Mouse (Mus musculus) hindbrain, embryonic 11.5 days (tissue): ENCODE measurements around the gene Atp5b. TPM values are rescaled to one million over a fixed set of nuclear protein-coding genes. Genes with fewer than 3 reads are reported as not detected.

Source experiments
- ATAC-seq: fragments of 200-750 bp; cut with Nextera tagmentation; 2 replicates; pipeline ENCODE4 v1.8.0; 2017; ENCODE audit warnings: mild to moderate bottlenecking, moderate TSS enrichment, moderate library complexity; ENCODE audit not compliant: low FRiP score
- DNase-seq: peaks from one replicate; pipeline ENCODE4 v3.0.0-alpha.2; 2015; ENCODE audit warnings: low spot score
- H3K27ac ChIP-seq: fragments of 300-500 bp; sonication (generic); 2 replicates; pipeline ENCODE4 v1.5.1; 2014; ENCODE audit warnings: mild to moderate bottlenecking, low read depth, low read length
- H3K27me3 ChIP-seq: fragments of 300-500 bp; sonication (generic); 2 replicates; pipeline ENCODE4 v1.6.1; 2014; ENCODE audit warnings: mild to moderate bottlenecking, low read length, moderate library complexity, mixed read lengths; ENCODE audit not compliant: control insufficient read depth, insufficient read depth
- H3K36me3 ChIP-seq: fragments of 300-500 bp; sonication (generic); 2 replicates; pipeline ENCODE4 v1.6.1; 2014; ENCODE audit warnings: mild to moderate bottlenecking, low read length, moderate library complexity, mixed read lengths; ENCODE audit not compliant: control insufficient read depth, insufficient read depth
- H3K4me1 ChIP-seq: fragments of 300-500 bp; sonication (generic); replicated peaks from 2 replicates; pipeline ENCODE4 v1.6.1; 2014; ENCODE audit warnings: low read length, mixed read lengths; ENCODE audit not compliant: control insufficient read depth, insufficient read depth
- H3K4me2 ChIP-seq: fragments of 300-500 bp; sonication (generic); replicated peaks from 2 replicates; pipeline ENCODE4 v1.6.1; 2014; ENCODE audit warnings: mild to moderate bottlenecking, low read depth, low read length
- H3K4me3 ChIP-seq: fragments of 300-500 bp; sonication (generic); 2 replicates; pipeline ENCODE4 v1.5.1; 2014; ENCODE audit warnings: low read depth, low read length
- H3K9ac ChIP-seq: fragments of 300-500 bp; sonication (generic); 2 replicates; pipeline ENCODE4 v1.6.1; 2014; ENCODE audit warnings: low read depth, low read length
- H3K9me3 ChIP-seq: fragments of 300-500 bp; sonication (generic); 2 replicates; pipeline ENCODE4 v1.6.1; 2016; ENCODE audit warnings: low read length; ENCODE audit not compliant: control insufficient read depth
- WGBS: fragments of 180-500 bp; shearing (Covaris S2); extraction: QIAGEN DNeasy Blood & Tissue Kit; methylation state at CpG from one replicate; pipeline ENCODE4 v1.1.7; 2014; 5-methylcytosine and 5-hydroxymethylcytosine counted together
- microRNA counts: library from miRNA; unstranded; fragments of <30 nt; microRNA quantifications from one replicate; lab custom pipeline; 2015
- polyA plus RNA-seq: library from polyadenylated mRNA; unstranded; fragments of >200 nt; fragmentation: Nextera tagmentation; extraction: Ambion mirVana; gene quantifications from 2 replicates; pipeline ENCODE4 v1.2.1, GENCODE M21; 2014

Gene Atp5b
- polyA plus RNA-seq, 1 experiment from 2014 or later = 2,416 TPM

DNA sequence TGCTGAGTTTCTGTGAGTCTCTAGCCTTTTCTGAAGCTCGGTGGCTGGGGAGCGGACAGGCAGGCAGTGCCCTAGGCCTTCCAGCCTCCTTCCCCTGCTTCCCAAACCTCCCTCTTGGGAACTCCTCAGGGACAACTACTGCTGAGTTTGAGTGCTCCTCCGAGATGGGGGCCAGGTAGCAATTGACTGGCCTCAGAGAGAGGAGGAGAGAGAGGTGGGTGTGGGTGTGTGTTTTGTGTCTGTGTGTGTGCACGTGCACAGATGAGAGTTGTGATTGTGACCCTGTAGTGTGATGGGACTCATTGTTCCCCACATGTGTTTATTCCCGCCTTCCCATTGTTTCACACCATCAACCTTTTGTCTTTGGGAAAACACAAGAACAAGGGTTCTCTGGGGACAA lies 44.4 kb downstream of the Atp5b start:
- no peak for DNase-seq
- H3K4me1 ChIP-seq = no peaks in the 10 kb centered on the region
- H3K36me3 ChIP-seq = peaks cover 16% of the 10 kb centered on the region; the same call in 1 of the 2 replicates
- no peak overlapping the region for H3K9ac ChIP-seq
- 68% methylated on average over 5 of the region's 5 CpGs for WGBS
- H3K27ac ChIP-seq = no peak overlapping the region
- H3K9me3 ChIP-seq = no peaks in the 10 kb centered on the region
- H3K4me2 ChIP-seq = no peak overlapping the region
- no peak for ATAC-seq
- H3K27me3 ChIP-seq = no peaks in the 10 kb centered on the region
- no peak overlapping the region for H3K4me3 ChIP-seq

DNA sequence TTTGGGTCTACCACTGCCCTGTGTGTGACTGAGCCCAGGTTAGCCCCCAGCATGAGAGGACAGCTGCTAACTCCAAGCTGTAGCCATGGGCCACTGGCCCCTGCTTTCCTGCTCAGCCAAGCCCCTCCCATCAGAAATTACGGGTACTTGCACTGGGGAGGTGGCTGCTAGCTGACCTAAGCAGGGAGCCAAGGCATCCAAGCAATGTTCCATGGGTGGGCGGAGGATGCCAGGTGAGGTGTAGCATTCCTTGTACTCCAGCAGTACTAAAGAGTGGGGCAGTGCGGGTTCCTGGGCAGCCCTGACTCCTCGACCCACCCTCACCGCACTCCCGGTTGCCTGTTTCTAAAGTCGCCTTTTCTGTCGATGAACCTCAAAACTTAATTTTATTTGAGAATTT lies 45.1 kb downstream of the Atp5b start:
- H3K36me3 ChIP-seq = peaks cover 16% of the 10 kb centered on the region; the same call in 1 of the 2 replicates
- H3K9ac ChIP-seq = no peak overlapping the region
- 89% methylated on average over 8 of the region's 8 CpGs for WGBS
- no peak overlapping the region for H3K4me2 ChIP-seq
- H3K9me3 ChIP-seq = no peaks in the 10 kb centered on the region
- DNase-seq (no peak), ATAC-seq (no peak)
- no peak overlapping the region for H3K27ac ChIP-seq
- no peaks in the 10 kb centered on the region for H3K4me1 ChIP-seq
- no peak overlapping the region for H3K4me3 ChIP-seq
- no peaks in the 10 kb centered on the region for H3K27me3 ChIP-seq

DNA sequence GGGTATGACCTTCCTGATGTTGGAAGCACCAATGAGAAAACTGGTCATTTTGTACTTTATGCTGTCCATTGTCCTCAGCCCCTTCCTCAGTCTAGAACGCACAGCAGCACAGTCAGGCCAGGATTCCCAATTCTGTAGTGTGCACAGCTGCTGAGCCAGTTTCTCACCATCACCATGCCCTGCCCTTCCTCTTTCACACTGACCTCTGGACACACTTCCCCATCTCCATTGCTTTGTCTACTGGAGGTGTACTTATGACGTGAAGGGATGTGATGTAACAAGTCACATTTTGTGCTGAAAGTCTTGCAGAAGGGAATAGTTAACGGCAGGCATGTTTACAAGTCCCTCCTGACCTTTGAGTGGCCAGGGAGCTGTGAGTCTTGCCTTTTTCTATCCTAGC lies 48.2 kb downstream of the Atp5b start:
- no peak for ATAC-seq
- Histone ChIP-seq H3K27me3 (no peaks in the 10 kb centered on the region), H3K36me3 (0 out of 2 replicates have a peak, but pooled peaks cover 3% of the 10 kb centered on the region), H3K4me3 (no peak overlapping the region), H3K4me2 (no peak overlapping the region), H3K9me3 (no peaks in the 10 kb centered on the region), H3K9ac (no peak overlapping the region), H3K4me1 (no peaks in the 10 kb centered on the region), H3K27ac (no peak overlapping the region)
- no peak for DNase-seq
- WGBS = 79% methylated on average over 3 of the region's 3 CpGs

DNA sequence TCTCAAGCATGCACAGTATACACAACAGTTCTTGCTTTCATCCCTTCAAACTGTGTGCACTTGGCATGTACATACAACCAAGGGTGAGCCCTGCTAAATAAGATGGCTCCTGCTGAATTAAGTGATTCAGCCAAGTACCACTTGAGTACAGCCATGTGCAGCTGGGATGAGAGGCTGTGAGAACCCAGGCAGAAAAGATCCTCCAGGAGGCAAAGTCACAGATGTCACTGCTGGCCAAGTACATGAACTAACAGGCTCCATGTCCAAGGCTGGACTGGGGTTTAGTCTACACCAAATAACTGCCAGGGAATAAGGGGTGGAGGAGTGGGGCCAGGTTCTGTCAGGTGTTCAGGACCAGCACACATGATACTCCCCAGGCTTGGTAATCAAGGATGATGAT lies 48.7 kb downstream of the Atp5b start:
- Histone ChIP-seq H3K4me3 (no peak overlapping the region), H3K27ac (no peak overlapping the region), H3K36me3 (0 out of 2 replicates have a peak, but pooled peaks cover 1% of the 10 kb centered on the region), H3K9ac (no peak overlapping the region), H3K4me1 (no peaks in the 10 kb centered on the region), H3K27me3 (no peaks in the 10 kb centered on the region), H3K4me2 (no peak overlapping the region), H3K9me3 (no peaks in the 10 kb centered on the region)
- ATAC-seq (no peak), DNase-seq (no peak)

DNA sequence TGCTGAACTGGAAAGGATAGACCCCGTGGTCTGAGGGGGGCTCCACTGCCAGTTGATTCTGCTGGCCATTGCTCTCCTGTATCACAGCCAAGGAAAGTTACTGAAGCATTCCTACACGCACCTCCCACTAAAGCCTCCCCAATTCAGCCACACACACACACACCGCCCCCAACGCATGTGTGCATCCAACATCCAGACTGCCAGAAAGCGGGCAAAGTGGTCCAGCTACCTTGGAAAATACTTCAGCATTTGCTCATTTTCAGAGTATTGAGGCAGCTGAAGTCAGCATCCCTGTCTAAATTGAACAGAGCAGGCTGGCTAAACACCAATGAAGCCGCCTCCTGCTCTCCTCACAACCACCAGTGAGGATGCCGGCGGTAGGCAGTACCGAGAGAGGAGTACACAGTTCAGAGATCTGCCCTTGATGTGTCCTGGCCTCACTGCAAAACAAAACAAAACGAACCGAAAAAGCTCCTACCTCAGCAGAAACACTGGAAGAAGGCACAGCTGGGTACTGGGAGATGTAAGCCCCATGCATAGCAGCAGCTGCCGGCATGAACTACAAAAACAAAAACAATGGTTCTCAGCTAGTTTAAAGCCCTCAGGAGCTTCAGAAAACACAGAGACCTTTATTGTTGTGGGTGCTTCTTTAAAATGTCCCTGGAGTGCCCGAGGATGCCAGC lies 50.7 kb downstream of the Atp5b start:
- no peaks in the 10 kb centered on the region for H3K4me1 ChIP-seq
- DNase-seq = no peak
- no peak overlapping the region for H3K27ac ChIP-seq
- H3K4me3 ChIP-seq = no peak overlapping the region
- ATAC-seq = no peak
- H3K9ac ChIP-seq = 0 out of 2 replicates have a peak overlapping the region, but pooled peaks have one; percentile 4
- H3K36me3 ChIP-seq = no peaks in the 10 kb centered on the region
- no peaks in the 10 kb centered on the region for H3K27me3 ChIP-seq
- WGBS = 44% methylated on average over 13 of the region's 13 CpGs
- no peak overlapping the region for H3K4me2 ChIP-seq
- no peaks in the 10 kb centered on the region for H3K9me3 ChIP-seq

DNA sequence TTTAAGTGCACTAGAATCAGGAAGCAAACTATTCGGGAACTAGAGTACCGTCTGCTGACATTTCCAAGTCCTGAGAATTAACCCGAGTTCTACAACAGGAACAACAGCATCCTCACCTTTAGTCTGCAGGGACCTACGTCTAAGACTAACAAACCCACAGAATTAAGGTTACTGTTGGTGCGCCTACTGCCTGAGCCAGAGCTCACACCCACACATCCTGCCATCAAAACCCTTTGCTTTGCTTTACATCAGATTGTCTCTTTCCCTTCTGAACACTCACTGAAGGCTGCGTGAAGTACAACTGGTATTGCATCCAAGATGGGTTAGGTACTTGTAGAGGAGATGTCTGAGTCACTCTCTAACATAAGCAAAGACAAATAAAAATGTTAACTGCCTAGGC lies 52.3 kb downstream of the Atp5b start:
- 90% methylated on average over 6 of the region's 6 CpGs for WGBS
- Histone ChIP-seq H3K4me3 (no peak overlapping the region), H3K4me2 (no peak overlapping the region), H3K36me3 (no peaks in the 10 kb centered on the region), H3K4me1 (no peaks in the 10 kb centered on the region), H3K9ac (no peak overlapping the region), H3K9me3 (no peaks in the 10 kb centered on the region), H3K27me3 (no peaks in the 10 kb centered on the region), H3K27ac (no peak overlapping the region)
- DNase-seq (no peak), ATAC-seq (no peak)

MicroRNAs within 50 kb of the gene (microRNA counts, 519-probe panel; counts per million panel counts)
- microRNA mmu-miR-677 (lab: Ali Mortazavi, UCI) = not detected

Other genes starting within 250 kb of the Atp5b start
- gene Rdh19, start 233.3 kb upstream of the Atp5b start, polyA plus RNA-seq = not detected in 2 replicates
- not detected in 2 replicates for gene Rdh16f2, start 216.8 kb upstream of the Atp5b start, polyA plus RNA-seq
- not detected in 2 replicates for gene Rdh7, start 194.5 kb upstream of the Atp5b start, polyA plus RNA-seq
- gene Sdr9c7, start 184.8 kb upstream of the Atp5b start, polyA plus RNA-seq = not detected in 2 replicates
- not detected in 2 replicates for gene Hsd17b6, start 75.7 kb upstream of the Atp5b start, polyA plus RNA-seq
- gene Prim1, start 68.1 kb upstream of the Atp5b start, polyA plus RNA-seq = 87.8 and 88.3 TPM in 2 replicates
- 858 and 879 TPM in 2 replicates for gene Naca, start 47.7 kb upstream of the Atp5b start, polyA plus RNA-seq
- 590 and 626 TPM in 2 replicates for gene Ptges3, start 24.3 kb upstream of the Atp5b start, polyA plus RNA-seq
- gene Baz2a, start 8.3 kb downstream of the Atp5b start, polyA plus RNA-seq = 20.0 and 37.6 TPM in 2 replicates
- 18.9 and 19.5 TPM in 2 replicates for gene Rbms2, start 97.0 kb downstream of the Atp5b start, polyA plus RNA-seq
- 1.3 and 1.5 TPM in 2 replicates for gene Gls2, start 111.2 kb downstream of the Atp5b start, polyA plus RNA-seq
- gene Spryd4, start 128.5 kb downstream of the Atp5b start, polyA plus RNA-seq = 25.2 and 31.1 TPM in 2 replicates
- gene Mip, start 142.6 kb downstream of the Atp5b start, polyA plus RNA-seq = 0.11 TPM in 1 of 2 replicates, not detected in the other
- 43.1 and 43.8 TPM in 2 replicates for gene Timeless, start 148.8 kb downstream of the Atp5b start, polyA plus RNA-seq
- 0.17 and 0.36 TPM in 2 replicates for gene Apon, start 170.8 kb downstream of the Atp5b start, polyA plus RNA-seq
- not detected in 2 replicates for gene Apof, start 185.4 kb downstream of the Atp5b start, polyA plus RNA-seq
- gene Stat2, start 187.3 kb downstream of the Atp5b start, polyA plus RNA-seq = 15.4 and 17.3 TPM in 2 replicates
- gene Il23a, start 215.5 kb downstream of the Atp5b start, polyA plus RNA-seq = 0.28 TPM in 1 of 2 replicates, not detected in the other
- gene Pan2, start 220.1 kb downstream of the Atp5b start, polyA plus RNA-seq = 30.5 and 31.2 TPM in 2 replicates
- gene Cnpy2, start 239.2 kb downstream of the Atp5b start, polyA plus RNA-seq = 229 and 245 TPM in 2 replicates